Mouse (Mus musculus) lung, postnatal 0 days (tissue): Measurements from ENCODE around the gene Hsf4.

ENCODE experiments used
- CTCF ChIP-seq: IDR thresholded peaks from 2 replicates; pipeline ENCODE4 v1.5.1; 2016; ENCODE audit warnings: antibody characterized with exemption, mild to moderate bottlenecking
- EP300 ChIP-seq: IDR thresholded peaks from 2 replicates; pipeline ENCODE4 v1.6.1; 2016; ENCODE audit warnings: antibody characterized with exemption, mild to moderate bottlenecking, control low read depth

DNA sequence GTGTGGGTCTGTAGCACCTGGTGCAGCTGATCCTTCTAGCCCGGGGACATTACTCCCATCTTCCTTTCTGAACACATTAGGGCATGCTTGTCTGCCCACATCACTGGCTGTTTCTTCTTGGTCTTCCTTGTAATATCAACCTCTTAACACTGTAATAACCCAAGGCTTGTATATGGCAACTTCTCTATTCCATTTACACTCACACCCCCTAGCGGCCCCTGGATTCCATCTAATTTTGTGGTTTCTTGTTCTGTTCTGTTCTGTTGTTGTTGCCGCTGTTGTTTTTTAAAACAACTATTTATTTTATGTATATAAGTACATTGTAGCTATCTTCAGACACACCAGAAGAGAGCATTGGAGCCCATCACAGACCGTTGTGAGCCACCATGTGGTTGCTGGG, 17.3 kb downstream of the Hsf4 start:
- TF ChIP-seq CTCF (no peak), EP300 (no peak)
